Mouse (Mus musculus) cerebellum, postnatal 14 days (tissue): ENCODE data around the gene 3110001I22Rik.
"Not testable (repeated sequence)": the region's sequence is repeated elsewhere in the genome, so short reads cannot be mapped to it uniquely, and the experiment has no call there.

Source experiments
- DNase-seq, 2 experiments: peaks; one replicate each; pipeline ENCODE4 v3.0.0; 2021; ENCODE audit warnings: mixed read lengths in 2 of 2

The 3110001I22Rik gene

GRCm38 (mm10) chr16:13671685-13672385 is at the start of gene 3110001I22Rik, which contains the start of gene Bfar:
3110001I22Rik (plus strand) TSS chr16:13671929.
Bfar (plus strand) TSS chr16:13671858.
- DNase-seq, result peak; percentile 92 to 93

- peak; percentile 31 to 48 for DNase-seq
These were observed 43.4 kb upstream of the 3110001I22Rik start for GRCm38 (mm10) chr16:13628345-13628744.

- DNase-seq, result not testable (repeated sequence)
These were observed 33.5 kb upstream of the 3110001I22Rik start for GRCm38 (mm10) chr16:13638198-13638597.

- DNase-seq, result no peak
These were observed 32.2 kb upstream of the 3110001I22Rik start for GRCm38 (mm10) chr16:13639508-13639907.

GRCm38 (mm10) chr16:13640064-13640463 is 31.7 kb upstream of the 3110001I22Rik start:
- DNase-seq, result peak; percentile 9 to 33

GRCm38 (mm10) chr16:13644474-13644873 is 27.3 kb upstream of the 3110001I22Rik start:
- no peak for DNase-seq

GRCm38 (mm10) chr16:13645930-13646329 is 25.8 kb upstream of the 3110001I22Rik start:
- DNase-seq, result no peak

- DNase-seq, result no peak
These were observed 12.8 kb upstream of the 3110001I22Rik start for GRCm38 (mm10) chr16:13658886-13659285.

- DNase-seq, result no peak
These were observed 11.0 kb upstream of the 3110001I22Rik start for GRCm38 (mm10) chr16:13660736-13661135.

- peak; percentile 94 to 95 for DNase-seq
These were observed 3.8 kb upstream of the 3110001I22Rik start, which contains the start of gene Parn for GRCm38 (mm10) chr16:13667878-13668343. Parn (minus strand) TSS chr16:13668170.

- peak in 1 of 2 experiments; percentile 10 for DNase-seq
These were observed 3.2 kb upstream of the 3110001I22Rik start for GRCm38 (mm10) chr16:13668402-13669108.

- no peak for DNase-seq
These were observed 2.4 kb upstream of the 3110001I22Rik start for GRCm38 (mm10) chr16:13669282-13669681.

GRCm38 (mm10) chr16:13670896-13671295 is 833 bp upstream of the 3110001I22Rik start:
- DNase-seq, result not testable (repeated sequence)

GRCm38 (mm10) chr16:13672386-13672898 is 713 bp downstream of the 3110001I22Rik start:
- DNase-seq, result peak; percentile 67 to 74

- no peak for DNase-seq
These were observed 1.4 kb downstream of the 3110001I22Rik start for GRCm38 (mm10) chr16:13673114-13673513.

- no peak for DNase-seq
These were observed 2.8 kb downstream of the 3110001I22Rik start for GRCm38 (mm10) chr16:13674511-13674910.

- DNase-seq, result no peak
These were observed 7.0 kb downstream of the 3110001I22Rik start for GRCm38 (mm10) chr16:13678601-13679319.

- DNase-seq, result peak in 1 of 2 experiments; percentile 11
These were observed 27.3 kb downstream of the 3110001I22Rik start for GRCm38 (mm10) chr16:13698998-13699397.

- DNase-seq, result peak; percentile 24 to 29
These were observed 30.5 kb downstream of the 3110001I22Rik start for GRCm38 (mm10) chr16:13702184-13702583.

- DNase-seq, result no peak
These were observed 32.9 kb downstream of the 3110001I22Rik start for GRCm38 (mm10) chr16:13704676-13705075.

GRCm38 (mm10) chr16:13714910-13715309 is 43.2 kb downstream of the 3110001I22Rik start:
- no peak for DNase-seq

- DNase-seq, result no peak
These were observed 45.3 kb downstream of the 3110001I22Rik start for GRCm38 (mm10) chr16:13716821-13717553.
